Mouse (Mus musculus) macrophage (primary cell): ENCODE data around the gene Pdhx. TPM values are rescaled to one million over a fixed set of nuclear protein-coding genes. Genes with fewer than 3 reads are reported as not detected.

Experiments used
- H3K27ac ChIP-seq: fragments of 350-480 bp; formaldehyde crosslinking; 2 replicates; pipeline ENCODE4 v1.9.0; 2021
- H3K36me3 ChIP-seq: fragments of 350-480 bp; formaldehyde crosslinking; 2 replicates; pipeline ENCODE4 v1.9.0; 2021; ENCODE audit errors: inconsistent target
- H3K4me3 ChIP-seq: fragments of 350-480 bp; formaldehyde crosslinking; 2 replicates; pipeline ENCODE4 v1.9.0; 2021; ENCODE audit errors: inconsistent target
- H3K79me2 ChIP-seq: fragments of 350-480 bp; formaldehyde crosslinking; 2 replicates; pipeline ENCODE4 v1.9.0; 2021; ENCODE audit errors: inconsistent target
- WGBS: methylation state at CpG from one replicate; pipeline ENCODE4 v1.1.7; 2026; ENCODE audit warnings: inconsistent platforms; ENCODE audit not compliant: missing documents; 5-methylcytosine and 5-hydroxymethylcytosine counted together
- polyA plus RNA-seq: library from polyadenylated mRNA; stranded (reverse); fragments of 250-400 nt; gene quantifications from 3 replicates; pipeline ENCODE4 v1.2.4, GENCODE M21; 2018; ENCODE audit warnings: inconsistent platforms

The Pdhx gene
- polyA plus RNA-seq, 1 experiment from 2014 or later, result 17.0 TPM

GRCm38 (mm10) chr2:103020191-103020987 is 52.9 kb downstream of the Pdhx start:
- H3K36me3 ChIP-seq, result peaks cover 15% of the 10 kb centered on the region; the same call in 1 of the 2 replicates
- no peak overlapping the region for H3K27ac ChIP-seq
- no peaks in the 10 kb centered on the region for H3K79me2 ChIP-seq
- no peak overlapping the region for H3K4me3 ChIP-seq
- WGBS, result 97% methylated on average over 4 of the region's 4 CpGs

- no peak overlapping the region for H3K27ac ChIP-seq
- peaks cover 15% of the 10 kb centered on the region; the same call in 1 of the 2 replicates for H3K36me3 ChIP-seq
- no peaks in the 10 kb centered on the region for H3K79me2 ChIP-seq
- H3K4me3 ChIP-seq, result no peak overlapping the region
- WGBS, result 49% methylated on average over 9 of the region's 9 CpGs
Measured at GRCm38 (mm10) chr2:103018817-103019494, 54.4 kb downstream of the Pdhx start.

GRCm38 (mm10) chr2:103017391-103017824 is 55.9 kb downstream of the Pdhx start:
- 85% methylated on average over 2 of the region's 2 CpGs for WGBS
- H3K27ac ChIP-seq, result no peak overlapping the region

GRCm38 (mm10) chr2:103016089-103016488 is 57.2 kb downstream of the Pdhx start:
- Histone ChIP-seq H3K27ac (no peak overlapping the region), H3K36me3 (no peaks in the 10 kb centered on the region), H3K79me2 (no peaks in the 10 kb centered on the region), H3K4me3 (no peak overlapping the region)

More at GRCm38 (mm10) chr2:103017391-103017824, 55.9 kb downstream of the Pdhx start:
- H3K4me3 ChIP-seq, result no peak overlapping the region
- no peaks in the 10 kb centered on the region for H3K79me2 ChIP-seq
- H3K36me3 ChIP-seq, result peaks cover 8% of the 10 kb centered on the region; the same call in 1 of the 2 replicates

- Histone ChIP-seq H3K36me3 (no peaks in the 10 kb centered on the region), H3K79me2 (no peaks in the 10 kb centered on the region), H3K4me3 (no peak overlapping the region), H3K27ac (no peak overlapping the region)
- 94% methylated on average over 4 of the region's 4 CpGs for WGBS
Measured at GRCm38 (mm10) chr2:103012782-103013575, 60.3 kb downstream of the Pdhx start.

GRCm38 (mm10) chr2:103008221-103008620 is 65.1 kb downstream of the Pdhx start:
- Histone ChIP-seq H3K79me2 (no peaks in the 10 kb centered on the region), H3K4me3 (no peak overlapping the region), H3K27ac (peak overlapping the region; percentile 83), H3K36me3 (no peaks in the 10 kb centered on the region)
- WGBS, result 34% methylated on average over 3 of the region's 3 CpGs

GRCm38 (mm10) chr2:103004599-103004998 is 68.7 kb downstream of the Pdhx start:
- H3K36me3 ChIP-seq, result no peaks in the 10 kb centered on the region
- H3K27ac ChIP-seq, result no peak overlapping the region
- no peaks in the 10 kb centered on the region for H3K79me2 ChIP-seq
- no peak overlapping the region for H3K4me3 ChIP-seq
- WGBS, result 70% methylated on average over 7 of the region's 7 CpGs

GRCm38 (mm10) chr2:102999153-102999575 is 74.1 kb downstream of the Pdhx start:
- no peak overlapping the region for H3K4me3 ChIP-seq
- peak overlapping the region; percentile 58 for H3K27ac ChIP-seq
- WGBS, result 33% methylated on average over 6 of the region's 6 CpGs
- no peaks in the 10 kb centered on the region for H3K36me3 ChIP-seq
- no peaks in the 10 kb centered on the region for H3K79me2 ChIP-seq

GRCm38 (mm10) chr2:102998356-102998755 is 75.0 kb downstream of the Pdhx start:
- 6% methylated on average over 5 of the region's 5 CpGs for WGBS
- no peak overlapping the region for H3K4me3 ChIP-seq
- peak overlapping the region; percentile 58 for H3K27ac ChIP-seq
- H3K79me2 ChIP-seq, result no peaks in the 10 kb centered on the region
- no peaks in the 10 kb centered on the region for H3K36me3 ChIP-seq

GRCm38 (mm10) chr2:102997874-102998273 is 75.4 kb downstream of the Pdhx start:
- WGBS, result 92% methylated on average over 1 of the region's 1 CpGs

GRCm38 (mm10) chr2:102993841-102994607 is 79.3 kb downstream of the Pdhx start:
- H3K36me3 ChIP-seq, result no peaks in the 10 kb centered on the region
- WGBS, result 91% methylated on average over 3 of the region's 3 CpGs
- H3K27ac ChIP-seq, result no peak overlapping the region
- no peaks in the 10 kb centered on the region for H3K79me2 ChIP-seq
- H3K4me3 ChIP-seq, result no peak overlapping the region

More at GRCm38 (mm10) chr2:102997874-102998273, 75.4 kb downstream of the Pdhx start:
- Histone ChIP-seq H3K4me3 (no peak overlapping the region), H3K36me3 (no peaks in the 10 kb centered on the region), H3K79me2 (no peaks in the 10 kb centered on the region), H3K27ac (peak overlapping the region; percentile 58)

GRCm38 (mm10) chr2:102992405-102992804 is 80.9 kb downstream of the Pdhx start:
- 77% methylated on average over 6 of the region's 6 CpGs for WGBS
- no peaks in the 10 kb centered on the region for H3K79me2 ChIP-seq
- H3K36me3 ChIP-seq, result no peaks in the 10 kb centered on the region
- H3K4me3 ChIP-seq, result no peak overlapping the region
- no peak overlapping the region for H3K27ac ChIP-seq

- Histone ChIP-seq H3K79me2 (no peaks in the 10 kb centered on the region), H3K36me3 (no peaks in the 10 kb centered on the region), H3K27ac (peak overlapping the region; percentile 47), H3K4me3 (no peak overlapping the region)
- WGBS, result 13% methylated on average over 2 of the region's 2 CpGs
Measured at GRCm38 (mm10) chr2:102990301-102990702, 83.0 kb downstream of the Pdhx start.

- 100% methylated on average over 1 of the region's 1 CpGs for WGBS
- no peak overlapping the region for H3K4me3 ChIP-seq
- no peaks in the 10 kb centered on the region for H3K36me3 ChIP-seq
- no peaks in the 10 kb centered on the region for H3K79me2 ChIP-seq
- peak overlapping the region; percentile 47 for H3K27ac ChIP-seq
Measured at GRCm38 (mm10) chr2:102989446-102989845, 83.9 kb downstream of the Pdhx start.
